Mouse (Mus musculus) adrenal gland, adult 2 months (tissue): ENCODE data around the gene Xylb. TPM values are rescaled to one million over a fixed set of nuclear protein-coding genes. Genes with fewer than 3 reads are reported as not detected.
A peak's percentile ranks its signal among the peaks of the same experiment; 100 is the strongest.

Experiments
- DNase-seq: peaks from one replicate; pipeline ENCODE4 v3.0.0; 2021
- long read RNA-seq: library from polyadenylated mRNA; stranded (forward); transcript quantifications from one replicate; pipeline ENCODE4 v2.0.0, GENCODE M21; 2021
- polyA plus RNA-seq: library from polyadenylated mRNA; depleted of rRNA; stranded (reverse); fragments of >200 nt; gene quantifications from 2 replicates; pipeline ENCODE4 v1.2.3, GENCODE M21; 2012; rRNA removed
- total RNA-seq, 2 experiments: library from RNA; stranded (reverse); gene quantifications; 2 replicates each; pipeline ENCODE4 v1.2.3; 2021

Xylb gene
- total RNA-seq (1 to 10 TPM; 1.5 to 1.8 TPM), polyA plus RNA-seq (1.1 and 1.2 TPM in 2 replicates)
- long read RNA-seq, partial matches to known transcripts, result 0 of 1 reads
- long read RNA-seq, other reads (novel, unspliced or antisense), result 0 of 1 reads

DNA sequence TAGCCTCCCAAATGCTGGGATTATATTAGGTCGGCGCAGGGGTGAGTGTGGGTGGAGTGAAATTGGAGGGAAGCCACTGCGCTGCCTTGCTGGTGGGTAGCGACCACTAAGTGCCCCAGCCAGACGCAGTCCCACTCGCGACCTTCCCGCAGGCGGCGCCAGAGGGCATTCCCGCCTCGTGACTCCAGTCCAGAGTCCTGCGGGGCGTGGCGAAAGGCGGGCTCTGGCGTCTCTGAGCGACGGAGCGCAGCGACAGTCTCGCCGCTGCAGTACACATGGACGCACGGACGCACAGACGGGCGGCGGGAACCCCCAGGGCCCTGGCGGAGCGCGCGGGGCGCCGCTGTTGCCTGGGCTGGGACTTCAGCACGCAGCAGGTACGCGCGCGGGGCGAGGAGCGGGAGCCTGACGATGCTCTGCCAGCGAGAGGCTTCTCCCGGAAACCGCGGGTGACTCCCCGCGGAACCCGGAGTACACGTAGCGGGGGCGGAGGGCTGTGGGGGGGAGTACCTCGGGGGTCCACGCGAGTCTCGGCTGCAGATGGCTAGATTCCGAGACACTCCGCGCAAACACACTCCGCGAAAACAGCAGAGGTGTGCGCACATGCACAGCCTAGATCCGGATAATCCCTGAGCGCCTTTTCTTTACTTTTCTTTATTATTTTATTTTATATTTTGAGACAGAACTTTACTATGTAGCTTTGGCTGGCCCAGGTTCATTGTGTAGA is at the start of gene Xylb:
Xylb (plus strand) TSS at position 51 of the 727 bp plus-strand sequence.
- DNase-seq, result peak; percentile 94

DNA sequence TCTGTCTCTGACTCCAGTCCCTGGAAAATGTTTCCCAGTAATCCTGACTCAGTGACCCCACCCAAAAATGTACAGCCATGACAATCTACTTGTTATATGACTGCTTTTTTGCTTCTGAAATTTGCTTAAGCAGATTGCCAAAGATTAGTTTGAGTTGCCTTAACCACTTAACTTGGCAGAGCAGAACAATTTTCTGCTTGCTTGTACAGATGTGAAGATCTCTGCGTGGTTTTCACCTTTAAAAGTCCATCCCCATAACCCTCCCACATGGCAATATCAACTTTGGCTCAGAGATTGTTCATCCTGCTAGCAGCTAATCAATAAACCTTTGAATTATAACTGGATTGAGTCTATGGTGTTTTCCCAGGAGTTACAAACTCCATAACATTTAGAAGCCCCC is 48.1 kb upstream of the Xylb start:
- no peak for DNase-seq

DNA sequence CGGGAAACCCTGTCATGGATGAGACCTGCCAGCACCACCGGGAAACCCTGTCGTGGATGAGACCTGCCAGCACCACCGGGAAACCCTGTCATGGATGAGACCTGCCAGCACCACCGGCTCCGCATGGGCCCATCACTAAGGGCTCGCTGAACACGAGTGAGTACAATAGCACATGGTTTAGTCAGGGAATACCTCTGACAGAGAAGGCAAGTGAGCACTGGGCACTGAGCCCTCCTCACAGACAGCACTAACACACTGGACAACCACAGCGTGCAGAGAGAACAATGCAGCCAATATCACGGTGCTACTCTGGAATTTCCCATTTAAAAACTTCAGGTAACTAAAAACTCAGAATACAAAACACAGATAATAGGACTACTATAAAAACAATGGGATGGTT is 44.1 kb upstream of the Xylb start:
- DNase-seq, result no peak

DNA sequence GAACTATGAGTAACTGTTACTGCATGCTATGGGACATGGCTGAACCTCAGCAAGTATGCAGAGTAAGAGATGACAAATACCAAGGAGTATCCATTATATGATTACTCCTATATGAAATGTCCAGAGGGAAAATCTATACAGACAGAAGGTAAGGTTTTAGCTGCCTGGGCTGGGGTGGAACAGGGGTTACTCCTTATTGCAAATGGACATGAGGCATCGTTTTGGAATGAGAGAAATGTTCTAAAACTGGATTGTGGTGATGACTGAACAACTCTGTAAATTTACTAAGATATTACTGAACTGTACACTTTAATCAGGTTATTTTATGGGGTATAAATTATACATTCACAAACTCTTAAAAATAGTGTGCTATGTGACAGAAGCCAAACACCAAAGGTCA is 38.3 kb upstream of the Xylb start:
- no peak for DNase-seq

DNA sequence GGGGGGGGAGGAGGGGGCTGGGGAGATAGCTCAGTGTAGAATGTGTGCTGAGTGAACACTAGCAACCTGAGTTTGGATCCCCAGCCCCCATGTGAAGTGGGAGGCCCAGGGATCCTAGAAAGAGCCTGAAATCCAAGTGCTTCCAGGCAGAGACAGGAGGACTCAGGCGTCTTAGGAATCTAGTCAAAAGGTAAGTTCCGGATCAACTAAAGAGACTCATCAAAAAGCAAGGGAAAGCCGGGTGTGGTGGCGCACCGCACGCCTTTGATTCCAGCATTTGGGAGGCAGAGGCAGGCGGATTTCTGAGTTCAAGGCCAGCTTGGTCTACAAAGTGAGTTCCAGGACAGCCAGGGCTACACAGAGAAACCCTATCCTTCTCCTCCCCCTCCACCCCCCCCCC is 36.7 kb upstream of the Xylb start:
- no peak for DNase-seq

DNA sequence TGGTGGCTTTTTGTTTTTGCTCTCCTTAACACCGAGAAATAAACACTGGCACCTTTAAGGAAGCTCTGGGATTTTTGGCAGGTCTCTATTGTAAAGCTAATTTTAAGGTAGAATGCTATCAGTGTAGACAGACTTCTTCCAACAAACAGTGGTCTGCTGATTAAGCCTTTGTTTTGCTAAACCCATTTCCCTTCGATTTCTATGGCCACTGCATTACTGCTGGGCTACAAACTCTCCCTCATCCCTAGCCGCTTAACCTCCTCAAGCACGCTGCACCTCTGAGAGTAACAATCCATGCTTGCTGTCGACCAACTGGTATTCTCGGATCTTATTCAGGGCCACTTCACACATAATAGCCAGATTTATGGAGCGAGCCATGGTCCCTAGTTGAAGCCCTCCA is 36.2 kb upstream of the Xylb start:
- no peak for DNase-seq

DNA sequence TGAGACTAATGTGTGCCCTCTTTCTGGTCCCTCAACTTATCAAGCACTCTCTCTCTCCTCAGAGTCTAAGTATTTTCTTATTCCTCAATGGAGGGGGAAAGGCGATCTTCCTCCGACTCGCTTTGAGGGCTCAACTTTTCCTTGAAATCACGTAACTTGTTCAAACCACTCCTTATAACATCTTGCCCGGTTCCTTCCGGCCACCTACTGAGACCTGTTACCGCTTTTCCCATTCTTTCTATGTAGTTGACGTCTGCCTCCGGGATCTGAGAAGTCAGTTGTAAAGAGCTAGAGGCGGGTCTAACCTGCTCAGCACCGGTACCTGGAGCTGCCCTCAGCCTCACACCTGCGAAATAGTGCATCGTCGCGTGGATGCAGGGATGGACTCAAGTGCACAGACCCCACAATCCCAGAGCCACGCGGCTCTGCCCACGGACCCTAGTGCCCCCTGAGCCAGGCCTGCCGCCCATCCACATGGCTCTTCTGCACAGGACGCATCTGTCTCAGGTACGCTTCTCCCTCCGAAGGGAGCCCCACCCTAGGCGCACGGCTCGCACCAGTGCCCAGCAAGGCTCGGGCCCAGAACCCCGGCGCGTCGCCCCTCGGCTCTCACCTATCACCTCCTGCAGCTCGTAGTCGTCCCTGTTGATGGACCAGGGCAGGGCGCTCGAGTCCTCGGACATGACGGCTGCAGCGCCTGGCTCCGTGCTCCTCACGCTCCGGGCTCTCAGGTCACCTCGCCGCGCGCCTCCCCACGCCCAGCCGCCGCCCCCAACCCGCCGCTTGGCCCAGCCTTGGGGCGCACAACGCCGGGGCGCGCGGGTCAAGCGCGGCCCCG is 35.6 kb upstream of the Xylb start:
- no peak for DNase-seq

DNA sequence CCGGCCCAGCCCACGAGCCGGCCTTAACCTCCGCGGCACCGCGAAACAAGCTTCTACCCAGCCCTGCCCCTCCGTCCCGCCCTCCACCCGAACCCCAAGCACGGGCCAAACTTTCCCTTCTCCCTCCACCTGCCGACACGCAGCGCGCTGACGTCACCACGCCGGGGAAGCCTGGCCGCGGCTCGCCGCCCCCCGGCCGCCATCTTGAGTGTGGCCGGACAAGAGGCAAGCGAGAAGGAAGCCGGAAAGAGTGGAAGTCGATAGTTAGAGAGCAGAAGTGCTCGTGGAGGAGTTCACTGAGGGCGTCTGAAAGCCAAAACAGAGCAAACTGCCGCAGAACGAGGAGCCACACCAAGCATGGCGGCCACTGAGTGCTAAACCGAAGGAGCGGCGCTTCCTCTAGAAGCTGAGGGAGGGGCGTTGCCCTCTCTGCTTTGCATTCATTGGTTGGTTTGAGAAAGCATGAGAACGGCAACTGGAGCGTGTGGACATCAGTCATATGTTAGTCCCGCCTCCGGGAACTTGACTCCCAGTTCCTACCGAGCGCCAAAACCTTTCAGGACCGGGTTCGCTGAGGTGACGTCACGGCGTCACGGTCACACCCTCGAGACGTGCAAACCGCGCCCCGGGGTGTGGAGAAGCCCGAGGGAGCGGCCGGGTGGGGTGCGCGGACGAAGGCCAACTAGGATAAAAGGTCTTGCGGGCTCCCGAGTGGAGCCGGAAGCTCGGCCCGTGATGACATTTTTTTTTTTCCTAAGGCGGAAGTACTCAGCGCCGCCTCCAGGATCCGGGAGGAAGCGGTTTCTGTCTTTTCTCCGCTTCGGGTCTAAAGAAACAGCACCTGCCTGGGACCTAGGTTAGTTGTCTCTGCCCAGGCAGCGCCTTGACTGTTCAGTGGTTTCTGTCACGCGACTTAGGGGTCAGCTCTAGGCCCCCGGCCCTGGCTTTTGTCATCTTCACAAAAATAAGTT is 34.6 kb upstream of the Xylb start, which contains the start of gene Oxsr1:
Oxsr1 (minus strand) TSS at position 139 of the 971 bp plus-strand sequence.
- DNase-seq, result peak; percentile 100

DNA sequence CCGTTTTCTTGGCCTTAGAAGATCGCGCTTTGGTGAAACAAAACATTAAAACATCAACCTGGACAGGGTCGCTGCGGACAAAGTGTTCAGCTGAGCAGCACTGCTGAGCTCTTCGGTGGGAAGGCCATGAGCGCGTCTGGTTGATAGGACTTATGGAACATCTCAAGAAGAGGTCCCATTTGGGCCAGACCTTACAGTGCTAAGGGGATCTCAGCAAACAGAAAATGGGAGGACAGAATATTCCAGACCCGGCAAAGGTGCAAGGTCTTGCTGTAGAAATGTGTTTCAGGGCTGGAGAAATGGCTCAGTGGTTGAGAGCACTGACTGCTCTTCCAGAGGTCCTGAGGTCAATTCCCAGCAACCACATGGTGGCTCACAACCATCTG is 33.9 kb upstream of the Xylb start:
- DNase-seq, result no peak

DNA sequence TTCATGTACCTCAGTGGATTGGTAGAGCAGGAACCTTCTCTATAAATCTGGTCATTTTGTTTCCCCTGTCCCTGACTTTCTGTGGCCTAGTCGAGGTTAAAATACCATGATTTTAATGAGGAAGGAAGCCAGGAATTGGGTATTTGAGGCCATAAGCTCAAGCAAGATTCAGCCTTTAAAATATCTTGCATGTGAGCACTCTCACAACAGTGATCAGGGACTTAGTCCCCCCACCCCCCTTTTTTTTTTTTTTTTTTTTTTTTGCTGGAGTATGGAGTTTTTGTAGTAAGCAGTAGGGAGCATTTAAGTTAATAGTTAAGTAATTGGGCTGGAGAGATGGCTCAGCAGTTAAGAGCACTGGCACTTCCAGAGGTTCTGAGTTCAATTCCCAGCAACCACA is 33.1 kb upstream of the Xylb start:
- DNase-seq, result no peak

DNA sequence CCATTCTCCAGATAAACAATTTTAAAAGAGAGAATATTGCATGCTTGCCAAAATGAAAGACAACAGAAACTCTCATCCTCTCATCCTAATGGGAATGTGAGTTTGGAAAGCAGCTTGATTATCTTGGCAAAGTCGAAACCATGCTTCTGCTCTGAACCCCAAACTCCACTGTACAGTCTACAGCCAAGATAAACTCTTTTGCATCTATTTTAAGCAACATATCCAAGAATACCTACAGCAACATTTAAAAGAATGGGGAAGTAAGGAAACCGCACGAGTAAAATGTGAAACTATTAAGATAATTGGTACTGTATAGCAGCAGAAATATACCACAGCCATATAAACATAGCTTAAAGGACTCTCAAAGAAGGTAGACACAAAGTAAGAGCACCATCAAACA is 28.7 kb upstream of the Xylb start:
- DNase-seq, result no peak

DNA sequence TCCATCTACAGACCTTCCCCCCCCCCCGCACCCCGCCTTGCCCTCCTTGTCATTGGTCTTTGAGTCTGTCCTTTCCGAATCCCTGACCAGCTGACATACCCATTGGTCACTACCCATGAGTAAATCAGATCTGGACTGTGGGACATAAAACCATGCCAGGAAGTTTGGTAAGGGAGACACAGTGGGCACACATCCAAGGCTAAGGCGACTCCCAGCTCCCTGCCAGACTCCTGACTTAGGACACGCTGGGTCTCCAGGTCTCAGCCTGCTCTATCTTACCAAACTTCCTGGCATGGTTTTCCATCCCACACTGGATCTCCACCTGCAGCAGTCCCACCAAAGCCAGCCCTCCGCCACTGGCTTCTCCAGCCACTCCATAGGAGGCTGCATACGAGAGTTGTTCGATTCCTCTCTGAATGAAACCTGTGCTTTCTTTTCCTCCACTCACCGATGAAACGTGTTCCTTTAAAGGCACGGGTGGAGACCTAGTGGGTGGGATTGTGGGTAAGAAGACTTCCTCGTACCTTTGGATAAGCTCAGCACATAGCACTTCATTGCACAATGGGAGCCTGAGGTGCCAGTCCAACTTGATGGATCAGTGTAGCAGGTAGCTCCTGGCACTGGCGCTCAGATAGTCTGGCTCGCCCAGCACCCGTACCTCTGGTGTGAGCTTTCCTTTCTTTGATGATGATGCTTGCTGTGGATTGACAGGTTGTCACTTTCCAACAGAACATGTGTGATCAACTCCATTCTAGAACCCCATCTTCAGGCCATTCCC is 26.8 kb upstream of the Xylb start:
- DNase-seq, result peak; percentile 76

DNA sequence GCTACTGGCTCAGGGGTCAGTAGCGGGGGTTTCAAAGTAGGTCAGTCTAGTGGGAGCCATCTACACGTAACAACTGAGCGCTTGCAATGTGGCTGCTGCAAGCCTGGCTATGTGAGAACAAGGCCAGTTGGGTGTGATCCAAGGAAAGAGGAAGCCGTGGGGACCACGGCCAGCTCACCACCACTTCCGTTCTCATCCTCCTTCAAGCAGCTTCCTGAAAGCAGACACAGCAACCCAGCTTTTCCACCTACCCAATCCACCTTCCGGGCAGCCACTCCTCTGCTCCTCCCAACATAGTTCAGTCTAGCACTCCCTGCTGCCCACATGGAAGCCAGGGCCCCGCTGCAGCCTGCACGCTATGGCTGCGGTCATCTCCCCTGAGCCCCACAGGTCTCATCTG is 22.9 kb upstream of the Xylb start:
- peak; percentile 58 for DNase-seq

DNA sequence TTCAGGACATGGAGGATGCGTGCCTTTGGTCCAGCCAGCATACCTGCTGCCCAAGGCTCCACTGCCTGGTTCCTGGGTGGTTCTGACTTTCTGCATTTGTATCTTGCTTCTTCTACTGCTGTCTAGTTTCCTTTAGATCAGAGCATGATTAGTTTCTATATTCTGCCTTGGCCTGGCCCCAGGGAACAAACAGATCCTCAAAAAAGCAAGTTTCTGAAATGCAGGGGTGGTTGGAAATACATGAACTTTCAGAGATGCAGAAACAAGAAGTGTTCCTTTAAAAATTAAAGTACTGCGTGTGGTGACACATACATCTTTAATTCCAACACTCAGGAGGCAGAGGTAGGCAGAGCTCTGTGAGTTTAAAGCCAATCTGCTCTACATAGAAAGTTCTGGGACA is 22.3 kb upstream of the Xylb start:
- DNase-seq, result no peak

DNA sequence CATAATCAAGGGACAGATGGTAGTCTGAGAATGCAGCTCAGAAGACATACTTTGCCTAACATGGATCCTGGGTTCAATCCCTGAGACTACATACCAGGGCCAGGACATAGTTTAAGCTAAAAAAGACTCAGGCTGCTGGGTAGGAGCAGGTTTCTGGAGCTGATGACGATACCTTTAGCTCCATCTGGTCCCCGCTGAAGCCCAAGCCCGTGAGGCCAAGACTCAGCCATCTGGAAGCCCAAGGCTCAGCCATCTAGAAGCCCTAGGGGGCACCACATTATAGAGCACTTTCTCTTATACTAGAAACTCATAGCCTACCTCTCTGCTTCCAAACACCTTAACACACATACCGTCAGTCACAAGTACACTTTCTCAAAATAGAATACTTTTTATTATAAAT is 21.6 kb upstream of the Xylb start:
- no peak for DNase-seq

DNA sequence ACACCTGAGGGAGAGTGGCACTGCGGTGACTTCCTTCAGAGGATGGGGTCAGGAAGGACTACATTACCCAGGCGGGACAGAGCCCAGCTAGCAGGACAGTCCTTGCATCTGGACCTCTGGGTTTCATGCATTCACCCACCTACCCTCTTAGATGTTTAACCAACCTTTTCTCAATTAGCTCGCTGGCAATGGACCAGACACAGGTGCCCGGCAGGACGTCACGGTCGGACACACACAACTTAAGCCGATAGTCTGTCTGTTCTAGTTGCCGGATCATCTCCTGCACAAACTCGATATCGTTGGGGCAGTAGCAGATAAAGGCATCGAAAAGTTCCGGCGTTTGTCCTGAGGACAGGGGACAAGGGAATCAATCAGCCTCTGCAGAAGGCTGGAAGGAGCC is 19.3 kb upstream of the Xylb start:
- DNase-seq, result no peak

DNA sequence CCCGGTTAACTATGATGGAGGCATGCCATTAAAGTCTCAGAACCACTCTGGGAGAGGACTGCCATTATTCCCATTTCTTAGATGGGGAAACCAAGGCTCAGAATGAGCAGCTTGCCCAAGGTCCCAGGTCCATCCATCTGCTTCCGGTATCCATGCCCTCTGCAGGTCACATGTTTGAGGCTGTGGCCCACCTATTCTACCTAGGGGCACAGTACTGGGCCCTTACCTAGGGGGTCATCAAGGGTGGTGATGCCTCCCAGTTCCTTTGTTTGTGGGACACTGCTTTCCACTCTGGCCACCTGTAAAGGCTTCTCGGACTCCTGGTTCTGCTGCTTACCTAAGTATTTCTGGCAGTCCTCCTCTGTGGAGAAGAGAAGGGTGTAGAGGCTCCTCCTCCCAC is 18.8 kb upstream of the Xylb start:
- DNase-seq, result no peak

DNA sequence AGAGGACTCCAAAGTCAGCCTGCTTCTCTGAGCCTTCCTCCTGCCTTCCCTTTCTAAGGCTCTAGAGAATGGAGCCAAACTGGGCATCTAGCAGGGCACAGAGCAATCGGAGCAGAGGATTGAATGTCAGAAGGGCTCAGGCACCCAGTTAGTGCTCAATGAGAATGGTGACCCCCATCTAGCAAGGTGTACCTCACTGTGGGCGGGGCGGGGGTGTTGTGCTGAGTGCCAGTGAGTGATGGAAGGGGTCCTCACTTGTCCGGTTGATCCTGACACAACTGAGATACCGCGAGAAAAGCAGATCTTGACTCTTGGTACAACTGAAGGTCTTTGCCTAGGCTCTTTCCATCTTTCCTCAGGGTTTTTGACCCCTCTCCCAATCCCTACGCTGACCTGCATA is 18.1 kb upstream of the Xylb start:
- no peak for DNase-seq

DNA sequence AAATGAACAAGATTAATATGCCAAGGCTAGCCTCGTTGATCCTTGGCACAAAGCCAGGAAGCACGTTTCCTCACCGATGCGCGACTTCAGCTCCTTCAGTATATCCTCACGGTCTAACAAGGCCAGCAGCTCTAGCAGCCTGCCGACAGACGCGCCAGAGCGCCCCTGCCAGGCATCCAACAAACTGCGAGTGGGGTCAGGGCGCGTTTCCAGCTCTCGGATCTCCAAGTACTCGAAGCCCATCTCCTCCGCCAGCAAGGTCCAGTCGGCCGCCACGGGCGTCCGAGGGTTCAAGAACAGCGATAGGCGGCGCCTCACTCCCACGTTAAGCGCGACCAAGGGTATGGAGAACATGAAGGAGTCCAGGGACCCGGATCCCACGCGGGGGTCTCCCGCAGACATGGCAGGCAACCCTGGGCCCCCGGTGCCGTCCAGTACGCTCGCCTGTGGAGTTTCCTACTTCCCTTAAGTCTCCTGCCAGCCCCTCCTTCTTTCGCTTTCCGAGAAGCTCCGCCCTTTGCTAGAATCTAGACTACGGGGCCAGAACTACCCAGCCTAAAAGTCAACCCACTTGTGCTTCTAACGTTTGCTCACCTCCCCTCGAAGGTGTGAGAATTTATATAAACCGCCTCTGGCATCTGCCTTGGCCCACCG is 17.5 kb upstream of the Xylb start, which contains the start of gene Acaa1a:
Acaa1a (plus strand) TSS at position 119 of the 654 bp plus-strand sequence.
- DNase-seq, result peak; percentile 90

DNA sequence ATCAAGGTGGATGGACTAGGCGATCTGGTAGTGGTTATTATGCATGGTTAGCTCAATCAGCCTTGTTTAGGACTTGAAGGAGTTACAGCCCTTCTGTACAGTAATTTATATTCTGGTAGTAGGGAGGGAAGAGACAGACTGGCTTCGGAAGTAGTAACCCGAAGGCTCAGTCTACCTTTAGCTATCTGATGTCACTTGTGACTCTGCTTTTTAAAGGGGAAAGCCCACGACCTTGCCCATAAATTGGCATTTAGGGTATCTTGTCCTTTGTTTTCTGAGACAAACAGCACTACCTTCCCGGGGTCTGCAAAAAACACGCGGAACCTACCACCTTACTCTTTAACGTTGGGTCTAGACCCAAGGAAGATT is 17.0 kb upstream of the Xylb start:
- DNase-seq, result no peak
